Mouse (Mus musculus): ENCODE results near the gene Hist1h2af. TPM values are rescaled to one million over a fixed set of nuclear protein-coding genes. Genes with fewer than 3 reads are reported as not detected.

Gene Hist1h2af
- polyA plus RNA-seq, 1 experiment from 2014 or later, result 3.1 TPM

DNA sequence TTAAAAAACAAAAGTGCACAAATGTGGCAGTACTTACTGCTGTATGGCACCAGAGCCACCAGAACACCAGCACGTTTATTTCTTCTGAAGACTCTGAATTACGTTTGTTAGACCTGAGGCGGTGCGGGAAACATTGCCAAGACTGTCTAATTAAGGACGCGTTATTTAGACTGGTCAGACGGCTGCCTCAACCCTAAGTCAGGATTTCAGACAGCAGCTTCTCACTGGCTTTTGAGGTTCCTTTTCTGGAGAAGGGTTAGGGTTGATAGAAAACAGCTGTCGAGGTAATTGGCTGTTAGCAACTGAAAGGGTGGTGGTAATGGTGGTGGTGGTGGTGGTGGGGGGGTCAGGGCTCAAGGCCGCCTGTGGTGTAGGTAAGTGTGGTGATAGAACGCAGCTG, 35.1 kb upstream of the Hist1h2af start:
- Histone ChIP-seq H3K27me3 (ENCODE audit: control insufficient read depth, insufficient read depth, low read length) (no peaks in the 10 kb centered on the region), H3K27ac (ENCODE audit: low read length) (no peak overlapping the region), H3K4me2 (ENCODE audit: low read depth, low read length) (peak overlapping the region; percentile 50), H3K4me3 (replicated peaks; ENCODE audit: low read length) (peak overlapping the region; percentile 23), H3K9me3 (replicated peaks; ENCODE audit: control insufficient read depth, low read length) (no peaks in the 10 kb centered on the region), H3K9ac (ENCODE audit: low read length) (no peak overlapping the region), H3K36me3 (ENCODE audit: control insufficient read depth, insufficient read depth, low read length) (no peaks in the 10 kb centered on the region), H3K4me1 (ENCODE audit: control insufficient read depth, insufficient read depth, low read length) (no peaks in the 10 kb centered on the region; the same call in 1 of the 2 replicates)
- ATAC-seq (ENCODE audit: insufficient read depth, low FRiP score), result no peak
- WGBS, result 7% methylated on average over 10 of the region's 10 CpGs

DNA sequence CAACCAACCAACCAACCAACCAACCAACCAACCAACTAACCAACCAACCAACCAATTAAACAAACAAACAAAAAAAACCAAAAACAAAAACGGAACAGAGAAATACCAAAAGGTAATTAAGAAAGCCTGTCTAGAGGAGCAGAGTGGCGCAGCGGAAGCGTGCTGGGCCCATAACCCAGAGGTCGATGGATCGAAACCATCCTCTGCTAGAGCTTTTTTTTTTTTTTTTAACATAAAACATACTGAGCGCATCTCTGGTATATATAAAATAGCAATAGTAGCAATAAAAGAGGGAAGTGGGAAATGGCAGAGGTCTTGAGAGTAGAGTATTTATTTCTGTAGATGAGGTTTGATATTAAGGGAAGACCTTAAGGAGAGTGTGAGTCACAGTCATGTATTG, 33.8 kb upstream of the Hist1h2af start:
- Histone ChIP-seq H3K9me3 (replicated peaks; ENCODE audit: control insufficient read depth, low read length) (no peaks in the 10 kb centered on the region), H3K36me3 (ENCODE audit: control insufficient read depth, insufficient read depth, low read length) (no peaks in the 10 kb centered on the region), H3K4me2 (ENCODE audit: low read depth, low read length) (no peak overlapping the region), H3K4me3 (replicated peaks; ENCODE audit: low read length) (no peak overlapping the region), H3K9ac (ENCODE audit: low read length) (no peak overlapping the region), H3K27me3 (ENCODE audit: control insufficient read depth, insufficient read depth, low read length) (no peaks in the 10 kb centered on the region), H3K4me1 (ENCODE audit: control insufficient read depth, insufficient read depth, low read length) (no peaks in the 10 kb centered on the region; the same call in 1 of the 2 replicates), H3K27ac (ENCODE audit: low read length) (no peak overlapping the region)
- WGBS, result 19% methylated on average over 7 of the region's 7 CpGs
- 0 out of 2 replicates have a peak, but pooled peaks have one; percentile 62 for ATAC-seq (ENCODE audit: insufficient read depth, low FRiP score)

DNA sequence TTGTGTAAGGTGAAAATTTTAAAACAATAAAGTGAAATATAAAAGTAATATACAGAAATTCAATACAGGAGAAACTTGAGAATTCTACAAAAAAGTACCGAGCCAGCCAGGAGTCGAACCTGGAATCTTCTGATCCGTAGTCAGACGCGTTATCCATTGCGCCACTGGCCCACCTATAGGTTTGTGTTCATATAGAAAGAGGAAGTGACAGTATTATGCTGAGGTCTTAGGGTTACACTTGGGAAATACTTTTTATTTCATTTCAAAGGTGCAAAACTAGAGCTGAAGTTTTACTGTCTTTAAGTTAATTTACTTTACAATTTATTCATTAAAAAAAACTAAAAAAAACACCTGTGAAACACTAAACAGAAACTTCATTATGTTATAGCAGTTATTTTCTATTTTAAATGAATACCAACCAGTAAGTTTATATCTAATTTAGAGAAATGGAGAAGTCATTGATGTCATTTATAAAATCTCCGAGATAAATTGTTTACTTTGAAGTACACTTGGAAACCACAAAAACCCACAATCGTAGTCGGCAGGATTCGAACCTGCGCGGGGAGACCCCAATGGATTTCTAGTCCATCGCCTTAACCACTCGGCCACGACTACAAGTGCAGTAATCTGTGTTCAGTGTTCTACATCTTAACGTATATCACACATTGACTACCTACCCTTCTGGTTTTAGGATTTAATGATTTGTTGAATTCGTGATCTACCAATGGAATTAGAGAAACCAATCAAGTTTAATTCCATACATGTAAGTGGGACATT, 33.1 kb upstream of the Hist1h2af start:
- H3K4me1 ChIP-seq (ENCODE audit: control insufficient read depth, insufficient read depth, low read length), result no peaks in the 10 kb centered on the region; the same call in 1 of the 2 replicates
- no peak overlapping the region for H3K9ac ChIP-seq (ENCODE audit: low read length)
- no peaks in the 10 kb centered on the region for H3K36me3 ChIP-seq (ENCODE audit: control insufficient read depth, insufficient read depth, low read length)
- H3K27ac ChIP-seq (ENCODE audit: low read length), result no peak overlapping the region
- WGBS, result 6% methylated on average over 17 of the region's 17 CpGs
- no peaks in the 10 kb centered on the region for H3K27me3 ChIP-seq (ENCODE audit: control insufficient read depth, insufficient read depth, low read length)
- H3K4me3 ChIP-seq (replicated peaks; ENCODE audit: low read length), result peak overlapping the region; percentile 13; the same call in 1 of the 2 replicates
- peak overlapping the region; percentile 24; the same call in 1 of the 2 replicates for H3K4me2 ChIP-seq (ENCODE audit: low read depth, low read length)
- no peaks in the 10 kb centered on the region for H3K9me3 ChIP-seq (replicated peaks; ENCODE audit: control insufficient read depth, low read length)
- ATAC-seq (ENCODE audit: insufficient read depth, low FRiP score), result peak; percentile 73

DNA sequence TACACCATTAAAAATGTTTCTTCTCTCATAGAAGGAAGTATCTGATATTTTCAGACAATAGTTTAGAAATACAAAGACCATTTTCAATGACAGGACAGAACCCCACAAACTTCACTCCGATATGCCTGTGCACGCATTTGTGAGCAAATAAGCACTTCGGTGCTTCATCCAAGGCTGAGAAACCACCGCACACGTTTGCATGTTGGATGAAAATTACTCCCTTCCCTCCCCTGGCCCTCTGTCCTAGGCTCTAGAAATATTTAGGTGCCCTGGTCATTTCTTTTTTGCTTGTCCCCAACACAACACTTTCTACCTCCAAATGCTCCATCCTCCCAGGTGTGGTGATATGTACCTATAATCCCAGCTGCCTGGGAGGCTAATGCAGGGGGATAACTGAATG, 32.2 kb upstream of the Hist1h2af start:
- Histone ChIP-seq H3K9me3 (replicated peaks; ENCODE audit: control insufficient read depth, low read length) (no peaks in the 10 kb centered on the region), H3K9ac (ENCODE audit: low read length) (no peak overlapping the region), H3K4me1 (ENCODE audit: control insufficient read depth, insufficient read depth, low read length) (no peaks in the 10 kb centered on the region; the same call in 1 of the 2 replicates), H3K4me3 (replicated peaks; ENCODE audit: low read length) (no peak overlapping the region), H3K27me3 (ENCODE audit: control insufficient read depth, insufficient read depth, low read length) (no peaks in the 10 kb centered on the region), H3K36me3 (ENCODE audit: control insufficient read depth, insufficient read depth, low read length) (no peaks in the 10 kb centered on the region), H3K27ac (ENCODE audit: low read length) (no peak overlapping the region), H3K4me2 (ENCODE audit: low read depth, low read length) (peak overlapping the region; percentile 9; the same call in 1 of the 2 replicates)
- WGBS, result 36% methylated on average over 5 of the region's 5 CpGs
- no peak for ATAC-seq (ENCODE audit: insufficient read depth, low FRiP score)

DNA sequence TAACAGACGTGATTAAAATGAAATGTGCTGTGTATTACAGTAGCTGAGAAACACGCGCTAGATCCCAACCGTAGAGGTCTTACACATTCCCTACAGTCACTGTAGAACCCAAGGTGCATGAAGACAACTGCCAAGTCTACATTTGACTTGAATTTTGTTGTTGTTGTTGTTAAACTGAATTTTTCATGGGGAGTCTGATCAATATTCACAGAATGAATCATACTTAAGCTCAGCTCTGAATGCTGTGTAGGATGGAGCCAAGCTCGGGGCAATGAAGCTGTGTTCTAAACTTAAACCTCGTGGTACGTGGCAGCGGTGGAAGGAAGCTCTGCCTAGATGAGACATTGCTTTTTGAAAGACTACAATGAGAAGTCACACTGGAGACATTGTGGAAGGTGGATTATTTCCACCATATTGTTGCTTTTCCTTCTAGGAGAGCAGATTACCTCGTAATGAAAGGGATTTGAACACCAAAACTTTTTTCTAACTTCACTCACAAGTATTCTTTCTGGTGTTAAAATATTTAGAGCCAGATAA, 31.6 kb upstream of the Hist1h2af start:
- H3K9ac ChIP-seq (ENCODE audit: low read length), result no peak overlapping the region
- peak overlapping the region; percentile 9 for H3K4me2 ChIP-seq (ENCODE audit: low read depth, low read length)
- no peak overlapping the region for H3K4me3 ChIP-seq (replicated peaks; ENCODE audit: low read length)
- ATAC-seq (ENCODE audit: insufficient read depth, low FRiP score), result no peak
- H3K27ac ChIP-seq (ENCODE audit: low read length), result no peak overlapping the region
- no peaks in the 10 kb centered on the region for H3K36me3 ChIP-seq (ENCODE audit: control insufficient read depth, insufficient read depth, low read length)
- 37% methylated on average over 9 of the region's 9 CpGs for WGBS
- H3K9me3 ChIP-seq (replicated peaks; ENCODE audit: control insufficient read depth, low read length), result no peaks in the 10 kb centered on the region
- H3K27me3 ChIP-seq (ENCODE audit: control insufficient read depth, insufficient read depth, low read length), result no peaks in the 10 kb centered on the region
- H3K4me1 ChIP-seq (ENCODE audit: control insufficient read depth, insufficient read depth, low read length), result no peaks in the 10 kb centered on the region; the same call in 1 of the 2 replicates

DNA sequence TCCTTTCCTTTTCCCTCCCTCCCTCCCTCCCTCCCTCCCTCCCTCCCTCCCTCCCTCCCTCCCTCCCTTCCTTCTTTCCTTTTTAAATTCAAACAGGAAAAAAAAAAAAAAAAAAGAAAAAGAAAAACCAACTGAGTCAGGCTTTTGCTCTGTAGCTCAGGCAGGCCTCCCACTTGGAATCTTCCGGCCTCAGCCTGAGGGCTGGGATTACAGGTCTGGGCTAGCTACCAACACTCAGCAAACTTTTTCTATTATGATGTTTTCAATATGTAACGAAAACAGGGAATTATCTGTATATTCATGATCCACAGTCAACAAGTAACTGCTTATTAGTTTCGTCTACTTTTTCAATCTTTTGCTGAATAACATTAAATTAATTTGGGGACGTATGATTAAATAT, 30.8 kb upstream of the Hist1h2af start:
- WGBS, result 59% methylated on average over 4 of the region's 4 CpGs
- Histone ChIP-seq H3K27me3 (ENCODE audit: control insufficient read depth, insufficient read depth, low read length) (no peaks in the 10 kb centered on the region), H3K36me3 (ENCODE audit: control insufficient read depth, insufficient read depth, low read length) (no peaks in the 10 kb centered on the region), H3K27ac (ENCODE audit: low read length) (no peak overlapping the region), H3K4me3 (replicated peaks; ENCODE audit: low read length) (no peak overlapping the region), H3K9me3 (replicated peaks; ENCODE audit: control insufficient read depth, low read length) (no peaks in the 10 kb centered on the region), H3K4me1 (ENCODE audit: control insufficient read depth, insufficient read depth, low read length) (no peaks in the 10 kb centered on the region; the same call in 1 of the 2 replicates), H3K4me2 (ENCODE audit: low read depth, low read length) (no peak overlapping the region), H3K9ac (ENCODE audit: low read length) (no peak overlapping the region)
- no peak for ATAC-seq (ENCODE audit: insufficient read depth, low FRiP score)

DNA sequence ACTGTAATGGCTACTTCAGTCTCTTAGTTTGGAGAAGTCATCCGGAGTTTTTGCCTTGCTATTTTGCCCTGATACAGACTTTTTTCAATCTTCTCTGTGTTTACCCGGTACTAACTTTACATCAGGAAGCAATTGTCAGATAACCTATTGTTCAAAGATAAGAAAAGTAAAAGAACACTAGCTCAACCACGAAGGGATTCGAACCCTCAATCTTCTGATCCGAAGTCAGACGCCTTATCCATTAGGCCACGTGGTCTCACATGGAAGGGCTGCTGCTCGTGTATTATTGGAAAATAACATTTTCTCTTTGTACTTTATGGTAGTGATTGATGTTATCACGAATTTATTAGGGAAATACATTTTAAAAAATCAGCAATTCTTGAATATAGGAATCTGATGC, 29.9 kb upstream of the Hist1h2af start:
- H3K4me2 ChIP-seq (ENCODE audit: low read depth, low read length), result peak overlapping the region; percentile 16; the same call in 1 of the 2 replicates
- 5% methylated on average over 9 of the region's 9 CpGs for WGBS

DNA sequence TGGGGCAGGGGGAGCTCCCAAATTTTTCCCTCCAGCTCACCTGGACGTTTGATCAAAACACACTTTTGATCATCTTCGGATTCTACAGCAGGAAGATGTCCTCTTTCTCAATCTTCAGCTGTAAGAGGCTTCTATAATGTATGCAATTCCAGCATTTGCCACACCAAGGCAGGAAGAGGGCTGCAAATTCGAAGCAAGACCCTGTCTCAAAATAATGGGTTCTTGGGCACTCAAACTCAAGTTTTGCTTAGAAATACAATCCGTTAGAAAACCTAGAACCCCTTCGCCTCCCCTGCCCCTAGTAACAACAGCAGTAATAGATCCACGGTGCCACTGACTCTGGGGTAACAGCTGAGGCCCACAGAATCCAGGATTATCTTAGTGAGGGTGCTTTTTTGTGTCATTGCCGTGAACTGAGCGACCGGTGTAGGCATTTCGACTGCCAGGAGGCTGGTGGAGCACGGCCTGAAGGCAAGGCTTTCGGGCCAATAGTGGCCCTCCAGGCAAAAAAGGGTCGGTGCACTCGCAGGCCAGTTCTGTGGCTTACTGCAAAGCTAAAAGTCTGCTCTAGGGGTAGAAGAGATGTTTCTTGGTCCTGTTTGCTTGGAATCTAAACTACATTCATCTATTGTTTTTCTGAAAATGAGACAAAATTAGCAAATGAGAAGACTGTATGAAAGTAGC, 27.9 kb upstream of the Hist1h2af start:
- H3K9ac ChIP-seq (ENCODE audit: low read length), result peak overlapping the region; percentile 53
- no peak overlapping the region for H3K27ac ChIP-seq (ENCODE audit: low read length)
- no peaks in the 10 kb centered on the region for H3K36me3 ChIP-seq (ENCODE audit: control insufficient read depth, insufficient read depth, low read length)
- no peaks in the 10 kb centered on the region for H3K9me3 ChIP-seq (replicated peaks; ENCODE audit: control insufficient read depth, low read length)
- WGBS, result 21% methylated on average over 14 of the region's 14 CpGs
- peak overlapping the region; percentile 26 for H3K4me3 ChIP-seq (replicated peaks; ENCODE audit: low read length)
- no peaks in the 10 kb centered on the region for H3K27me3 ChIP-seq (ENCODE audit: control insufficient read depth, insufficient read depth, low read length)
- ATAC-seq (ENCODE audit: insufficient read depth, low FRiP score), result no peak
- H3K4me1 ChIP-seq (ENCODE audit: control insufficient read depth, insufficient read depth, low read length), result no peaks in the 10 kb centered on the region
- H3K4me2 ChIP-seq (ENCODE audit: low read depth, low read length), result peak overlapping the region; percentile 49

More for the DNA sequence above, 29.9 kb upstream of the Hist1h2af start:
- ATAC-seq (ENCODE audit: insufficient read depth, low FRiP score), result no peak
- H3K36me3 ChIP-seq (ENCODE audit: control insufficient read depth, insufficient read depth, low read length), result no peaks in the 10 kb centered on the region
- no peaks in the 10 kb centered on the region; the same call in 1 of the 2 replicates for H3K4me1 ChIP-seq (ENCODE audit: control insufficient read depth, insufficient read depth, low read length)
- no peaks in the 10 kb centered on the region for H3K27me3 ChIP-seq (ENCODE audit: control insufficient read depth, insufficient read depth, low read length)
- no peaks in the 10 kb centered on the region for H3K9me3 ChIP-seq (replicated peaks; ENCODE audit: control insufficient read depth, low read length)
- H3K4me3 ChIP-seq (replicated peaks; ENCODE audit: low read length), result no peak overlapping the region
- H3K27ac ChIP-seq (ENCODE audit: low read length), result no peak overlapping the region
- H3K9ac ChIP-seq (ENCODE audit: low read length), result no peak overlapping the region

DNA sequence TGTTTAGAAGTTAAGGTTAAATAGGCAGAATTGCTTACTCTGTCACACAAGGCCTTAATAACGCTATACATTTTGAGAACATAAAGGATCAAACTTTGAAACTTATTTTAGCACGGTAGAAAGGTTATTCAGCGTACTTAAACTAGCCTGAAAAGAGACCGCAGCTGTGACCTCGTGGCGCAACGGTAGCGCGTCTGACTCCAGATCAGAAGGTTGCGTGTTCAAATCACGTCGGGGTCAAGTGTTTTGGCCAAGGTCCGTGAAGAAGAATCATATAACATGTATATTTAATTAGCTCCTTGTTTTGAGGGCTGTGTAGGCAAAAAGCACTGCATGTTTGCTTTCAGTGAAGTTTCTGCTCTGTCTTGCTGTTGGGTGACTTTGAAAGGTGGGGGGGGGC, 27.4 kb upstream of the Hist1h2af start:
- H3K9ac ChIP-seq (ENCODE audit: low read length), result no peak overlapping the region
- H3K4me3 ChIP-seq (replicated peaks; ENCODE audit: low read length), result peak overlapping the region; percentile 26; the same call in 1 of the 2 replicates
- H3K27me3 ChIP-seq (ENCODE audit: control insufficient read depth, insufficient read depth, low read length), result no peaks in the 10 kb centered on the region
- peak; percentile 17; the same call in 1 of the 2 replicates for ATAC-seq (ENCODE audit: insufficient read depth, low FRiP score)
- H3K36me3 ChIP-seq (ENCODE audit: control insufficient read depth, insufficient read depth, low read length), result no peaks in the 10 kb centered on the region
- H3K4me1 ChIP-seq (ENCODE audit: control insufficient read depth, insufficient read depth, low read length), result no peaks in the 10 kb centered on the region
- no peaks in the 10 kb centered on the region for H3K9me3 ChIP-seq (replicated peaks; ENCODE audit: control insufficient read depth, low read length)
- peak overlapping the region; percentile 49 for H3K4me2 ChIP-seq (ENCODE audit: low read depth, low read length)
- H3K27ac ChIP-seq (ENCODE audit: low read length), result no peak overlapping the region
- 15% methylated on average over 13 of the region's 13 CpGs for WGBS
